Mouse (Mus musculus) CH12.LX (cell line): ENCODE data around the gene Olfr800. TPM values are rescaled to one million over a fixed set of nuclear protein-coding genes. Genes with fewer than 3 reads are reported as not detected.

Experiments
- DNase-seq: peaks from one replicate; pipeline ENCODE4 v3.0.0-alpha.2; 2013; ENCODE audit errors: extremely low read depth
- H3K27ac ChIP-seq: 2 replicates; pipeline ENCODE4 v1.5.1; 2012; ENCODE audit warnings: low read depth, mild to moderate bottlenecking, control low read depth, moderate library complexity; ENCODE audit not compliant: insufficient read depth
- H3K27me3 ChIP-seq: replicated peaks from 2 replicates; pipeline ENCODE3; 2012; ENCODE audit warnings: inconsistent platforms
- H3K36me3 ChIP-seq, 2 experiments: replicated peaks in 1 of 2; 2 replicates each; pipeline versions ENCODE3 to v1.6.1; 2012; ENCODE audit warnings: inconsistent platforms in 1 of 2, low read length in 1 of 2, mild to moderate bottlenecking in 1 of 2, mixed read lengths in 1 of 2, moderate library complexity in 1 of 2; ENCODE audit not compliant: control insufficient read depth in 1 of 2, insufficient read depth in 1 of 2
- H3K4me1 ChIP-seq, 2 experiments: 2 replicates each; pipeline ENCODE4 v1.6.1; 2012; ENCODE audit warnings: inconsistent platforms in 1 of 2, moderate library complexity in 1 of 2; ENCODE audit not compliant: insufficient read depth in 2 of 2, control insufficient read depth in 1 of 2
- H3K4me2 ChIP-seq: 2 replicates; pipeline ENCODE4 v1.6.1; 2012; ENCODE audit warnings: low read depth, mild to moderate bottlenecking, control low read depth; ENCODE audit not compliant: poor library complexity, insufficient read depth, severe bottlenecking
- H3K4me3 ChIP-seq, 3 experiments: fragments of 150-350 bp in 1 of 3; sonication (generic) in 1 of 3; replicated peaks in 1 of 3; 2 replicates each; pipeline versions ENCODE3 to v1.5.1; 2011 to 2012; ENCODE audit warnings: low read depth in 2 of 3, low read length in 2 of 3, mild to moderate bottlenecking in 2 of 3, moderate library complexity in 2 of 3, control low read depth in 1 of 3, improper control_type of control experiment in 1 of 3, inconsistent platforms in 1 of 3, mixed read lengths in 1 of 3; ENCODE audit not compliant: poor library complexity in 1 of 3
- H3K79me2 ChIP-seq: replicated peaks from 2 replicates; pipeline ENCODE4 v1.6.1; 2012; ENCODE audit warnings: mild to moderate bottlenecking, moderate library complexity; ENCODE audit not compliant: control insufficient read depth, poor library complexity, insufficient read depth, severe bottlenecking; ENCODE audit errors: extremely low read depth
- H3K9ac ChIP-seq: 2 replicates; pipeline ENCODE4 v1.6.1; 2012; ENCODE audit warnings: low read depth, mild to moderate bottlenecking, control low read depth, moderate library complexity; ENCODE audit not compliant: insufficient read depth
- H3K9me3 ChIP-seq: replicated peaks from 2 replicates; pipeline ENCODE3; 2012; ENCODE audit warnings: low read length, inconsistent platforms, mixed read lengths
- BHLHE40 ChIP-seq: IDR thresholded peaks from 2 replicates; pipeline ENCODE4 v1.6.1; 2011; ENCODE audit warnings: mild to moderate bottlenecking, low read depth, low read length, improper control_type of control experiment
- E2F4 ChIP-seq: IDR thresholded peaks from 2 replicates; pipeline ENCODE4 v1.6.1; 2011; ENCODE audit warnings: low read depth, low read length, improper control_type of control experiment; ENCODE audit not compliant: insufficient replicate concordance
- EP300 ChIP-seq: IDR thresholded peaks from 2 replicates; pipeline ENCODE4 v1.6.1; 2011; ENCODE audit warnings: low read length, improper control_type of control experiment
- ETS1 ChIP-seq: conservative IDR thresholded peaks from 2 replicates; pipeline ENCODE4 v1.6.1; 2012; ENCODE audit warnings: low read depth, mild to moderate bottlenecking, inconsistent platforms, low read length, improper control_type of control experiment, moderate library complexity
- HCFC1 ChIP-seq: IDR thresholded peaks from 2 replicates; pipeline ENCODE4 v1.6.1; 2012; ENCODE audit warnings: low read depth, mild to moderate bottlenecking, inconsistent platforms, low read length, improper control_type of control experiment
- KAT2A ChIP-seq: IDR thresholded peaks from 2 replicates; pipeline ENCODE4 v1.6.1; 2012; ENCODE audit warnings: low read length, improper control_type of control experiment, inconsistent platforms; ENCODE audit not compliant: insufficient replicate concordance
- MAX ChIP-seq: IDR thresholded peaks from 2 replicates; pipeline ENCODE4 v1.6.1; 2011; ENCODE audit warnings: low read length, improper control_type of control experiment
- NELFE ChIP-seq: IDR thresholded peaks from 2 replicates; pipeline ENCODE4 v1.6.1; 2011; ENCODE audit warnings: low read depth, low read length, improper control_type of control experiment
- POLR2A ChIP-seq: IDR thresholded peaks from 2 replicates; pipeline ENCODE4 v1.6.1; 2011; ENCODE audit warnings: low read depth, mild to moderate bottlenecking, improper control_type of control experiment, low read length
- POLR2AphosphoS2 ChIP-seq: IDR thresholded peaks from 2 replicates; pipeline ENCODE4 v1.6.1; 2011; ENCODE audit warnings: low read depth, low read length, improper control_type of control experiment
- RAD21 ChIP-seq: IDR thresholded peaks from 2 replicates; pipeline ENCODE4 v1.6.1; 2011; ENCODE audit warnings: low read depth, mild to moderate bottlenecking, low read length, improper control_type of control experiment, moderate library complexity
- RCOR1 ChIP-seq: conservative IDR thresholded peaks from 2 replicates; pipeline ENCODE4 v1.6.1; 2012; ENCODE audit warnings: low read depth, mild to moderate bottlenecking, inconsistent platforms, low read length, improper control_type of control experiment
- USF1 ChIP-seq: IDR thresholded peaks from 2 replicates; pipeline ENCODE4 v1.6.1; 2014; ENCODE audit warnings: low read depth, mild to moderate bottlenecking, inconsistent platforms, low read length, improper control_type of control experiment
- ZC3H11A ChIP-seq: IDR thresholded peaks from 2 replicates; pipeline ENCODE4 v1.6.1; 2012; ENCODE audit warnings: low read depth, mild to moderate bottlenecking, inconsistent platforms, low read length, improper control_type of control experiment
- ZKSCAN1 ChIP-seq: IDR thresholded peaks from 2 replicates; pipeline ENCODE4 v1.6.1; 2012; ENCODE audit warnings: low read depth, inconsistent platforms, low read length, improper control_type of control experiment, borderline replicate concordance
- ZMIZ1 ChIP-seq: IDR thresholded peaks from 2 replicates; pipeline ENCODE4 v1.6.1; 2012; ENCODE audit warnings: low read depth, mild to moderate bottlenecking, inconsistent platforms, low read length, improper control_type of control experiment
- ZNF384 ChIP-seq: IDR thresholded peaks from 2 replicates; pipeline ENCODE4 v1.6.1; 2012; ENCODE audit warnings: low read depth, low read length, improper control_type of control experiment, inconsistent platforms
- dilution Hi-C: fragments of 300-500 bp; cut with MboI; formaldehyde crosslinking; loops from 2 replicates; pipeline ENCODE4 v1.14.3; 2020; ENCODE audit warnings: low sequenced_read_pairs; ENCODE audit not compliant: extremely low pct_unique_long_range_greater_than_20kb, extremely low pct_ligation_motif_present
- in situ Hi-C: fragments of 300-500 bp; cut with MboI; formaldehyde crosslinking; loops from 3 replicates; pipeline ENCODE4 v1.14.3; 2019; ENCODE audit warnings: low sequenced_read_pairs, low pct_ligation_motif_present, low pct_unique_long_range_greater_than_20kb, mixed read lengths
- polyA plus RNA-seq: library from polyadenylated mRNA; unstranded; fragments of >175 nt; gene quantifications from 2 replicates; pipeline ENCODE4 v1.2.1, GENCODE M21; 2012; ENCODE audit warnings: low read depth; ENCODE audit not compliant: insufficient read length
- total RNA-seq, 2 experiments: library from RNA; depleted of rRNA; stranded (reverse); fragments of 300-350 nt in 1 of 2; fragments of >200 nt in 1 of 2; gene quantifications; 2 replicates each; pipeline ENCODE4 v1.2.3; 2012 to 2014

The Olfr800 gene
- total and polyA plus RNA-seq, 3 experiments = not detected

DNA sequence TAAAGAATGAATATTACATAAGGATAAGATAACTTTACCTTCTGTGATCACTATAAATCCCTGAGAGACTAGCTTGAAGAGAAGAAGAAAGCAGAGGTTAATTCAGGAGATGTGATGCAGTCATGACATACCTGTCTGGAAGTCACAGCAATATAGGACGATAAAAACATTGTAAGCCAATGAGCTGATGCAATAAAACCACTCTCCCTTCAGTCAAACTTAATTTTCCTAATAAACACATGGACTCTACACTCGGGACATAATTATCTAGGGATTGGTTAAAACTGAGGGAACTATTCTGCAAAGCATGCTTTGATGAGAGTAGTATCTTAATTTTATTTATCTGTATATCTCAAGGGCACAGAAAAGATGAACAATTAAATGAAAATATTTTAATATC is 36.7 kb downstream of the Olfr800 start, which contains the start of gene Olfr803:
Olfr803 (minus strand) TSS at position 101 of the 400 bp plus-strand sequence.
- Histone ChIP-seq H3K9me3 (no peaks in the 10 kb centered on the region), H3K9ac (no peak within 1 kb of the TSS), H3K4me1 (no peaks in the 10 kb centered on the region), H3K79me2 (no peaks in the 10 kb centered on the region), H3K4me3 (no peak within 1 kb of the TSS), H3K36me3 (no peaks in the 10 kb centered on the region), H3K27me3 (no peaks in the 10 kb centered on the region), H3K27ac (no peak within 1 kb of the TSS), H3K4me2 (no peak within 1 kb of the TSS)
- dilution Hi-C loops (no loop called here), in situ Hi-C loops (no loop called here)
- DNase-seq = no peak
- TF ChIP-seq NELFE (no peak), POLR2AphosphoS2 (no peak)

DNA sequence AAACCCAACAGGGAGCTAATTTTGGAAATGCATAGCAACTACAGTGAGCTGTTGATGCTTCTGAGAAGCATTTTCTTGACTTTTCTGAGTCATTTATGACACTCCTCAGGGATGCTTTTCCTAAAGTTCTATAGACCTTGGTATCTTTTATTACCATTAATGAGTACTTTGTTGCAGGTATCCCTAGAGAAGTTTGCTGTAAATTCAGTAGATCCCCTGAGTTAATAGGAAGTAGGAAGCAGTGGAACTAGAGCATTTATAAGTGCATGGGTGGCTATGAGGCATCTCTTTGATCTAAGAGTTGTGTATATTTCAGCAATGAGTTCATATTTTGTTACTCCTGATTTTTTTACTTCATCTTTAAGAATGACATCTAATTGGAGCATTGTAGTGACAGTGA is 45.4 kb downstream of the Olfr800 start, which contains the start of gene Olfr804:
Olfr804 (plus strand) TSS at position 301 of the 400 bp plus-strand sequence.
- Histone ChIP-seq H3K9me3 (no peaks in the 10 kb centered on the region), H3K36me3 (no peaks in the 10 kb centered on the region), H3K4me2 (no peak within 1 kb of the TSS), H3K4me1 (no peaks in the 10 kb centered on the region), H3K27me3 (no peaks in the 10 kb centered on the region), H3K4me3 (no peak within 1 kb of the TSS), H3K9ac (no peak within 1 kb of the TSS), H3K79me2 (no peaks in the 10 kb centered on the region), H3K27ac (no peak within 1 kb of the TSS)
- dilution Hi-C loops = no loop called here
- DNase-seq = no peak
- TF ChIP-seq HCFC1 (no peak), ZNF384 (no peak), ZMIZ1 (no peak), ETS1 (no peak), POLR2AphosphoS2 (no peak), MAX (no peak), ZC3H11A (no peak), RCOR1 (no peak), POLR2A (no peak), EP300 (no peak), ZKSCAN1 (no peak), BHLHE40 (no peak), USF1 (no peak), RAD21 (no peak), KAT2A (no peak), E2F4 (no peak)
- in situ Hi-C loops = no loop called here

Other genes starting within 250 kb of the Olfr800 start
Only the 20 nearest of the 26 such genes appear.
- not detected in 2 replicates for gene Olfr788, start 186.7 kb upstream of the Olfr800 start, total RNA-seq (2012; rRNA removed)
- not detected in 2 replicates for gene Olfr788, start 186.7 kb upstream of the Olfr800 start, total RNA-seq (2014; rRNA removed)
- gene Olfr788, start 186.7 kb upstream of the Olfr800 start, polyA plus RNA-seq = not detected in 2 replicates
- gene Olfr789, start 172.9 kb upstream of the Olfr800 start, total RNA-seq (2012; rRNA removed) = not detected in 2 replicates
- not detected in 2 replicates for gene Olfr789, start 172.9 kb upstream of the Olfr800 start, total RNA-seq (2014; rRNA removed)
- not detected in 2 replicates for gene Olfr789, start 172.9 kb upstream of the Olfr800 start, polyA plus RNA-seq
- not detected in 2 replicates for gene Olfr790, start 159.2 kb upstream of the Olfr800 start, total RNA-seq (2012; rRNA removed)
- not detected in 2 replicates for gene Olfr790, start 159.2 kb upstream of the Olfr800 start, total RNA-seq (2014; rRNA removed)
- gene Olfr790, start 159.2 kb upstream of the Olfr800 start, polyA plus RNA-seq = not detected in 2 replicates
- gene Olfr791, start 135.9 kb upstream of the Olfr800 start, total RNA-seq (2012; rRNA removed) = not detected in 2 replicates
- gene Olfr791, start 135.9 kb upstream of the Olfr800 start, total RNA-seq (2014; rRNA removed) = not detected in 2 replicates
- not detected in 2 replicates for gene Olfr791, start 135.9 kb upstream of the Olfr800 start, polyA plus RNA-seq
- not detected in 2 replicates for gene Olfr792, start 118.5 kb upstream of the Olfr800 start, total RNA-seq (2012; rRNA removed)
- gene Olfr792, start 118.5 kb upstream of the Olfr800 start, total RNA-seq (2014; rRNA removed) = not detected in 2 replicates
- gene Olfr792, start 118.5 kb upstream of the Olfr800 start, polyA plus RNA-seq = not detected in 2 replicates
- gene Olfr794, start 90.0 kb upstream of the Olfr800 start, total RNA-seq (2012; rRNA removed) = not detected in 2 replicates
- not detected in 2 replicates for gene Olfr794, start 90.0 kb upstream of the Olfr800 start, total RNA-seq (2014; rRNA removed)
- gene Olfr794, start 90.0 kb upstream of the Olfr800 start, polyA plus RNA-seq = not detected in 2 replicates
- gene Olfr796, start 45.1 kb upstream of the Olfr800 start, total RNA-seq (2012; rRNA removed) = not detected in 2 replicates
- gene Olfr796, start 45.1 kb upstream of the Olfr800 start, total RNA-seq (2014; rRNA removed) = not detected in 2 replicates
- 0.07 TPM in 1 of 2 replicates, not detected in the other for gene Olfr796, start 45.1 kb upstream of the Olfr800 start, polyA plus RNA-seq
- not detected in 2 replicates for gene Olfr798, start 29.8 kb upstream of the Olfr800 start, total RNA-seq (2012; rRNA removed)
- gene Olfr798, start 29.8 kb upstream of the Olfr800 start, total RNA-seq (2014; rRNA removed) = not detected in 2 replicates
- not detected in 2 replicates for gene Olfr798, start 29.8 kb upstream of the Olfr800 start, polyA plus RNA-seq
- gene Olfr799, start 20.2 kb upstream of the Olfr800 start, total RNA-seq (2012; rRNA removed) = not detected in 2 replicates
- not detected in 2 replicates for gene Olfr799, start 20.2 kb upstream of the Olfr800 start, total RNA-seq (2014; rRNA removed)
- not detected in 2 replicates for gene Olfr799, start 20.2 kb upstream of the Olfr800 start, polyA plus RNA-seq
- gene Olfr801, start 16.2 kb downstream of the Olfr800 start, total RNA-seq (2012; rRNA removed) = not detected in 2 replicates
- gene Olfr801, start 16.2 kb downstream of the Olfr800 start, total RNA-seq (2014; rRNA removed) = not detected in 2 replicates
- not detected in 2 replicates for gene Olfr801, start 16.2 kb downstream of the Olfr800 start, polyA plus RNA-seq
- gene Olfr802, start 30.5 kb downstream of the Olfr800 start, total RNA-seq (2012; rRNA removed) = not detected in 2 replicates
- not detected in 2 replicates for gene Olfr802, start 30.5 kb downstream of the Olfr800 start, total RNA-seq (2014; rRNA removed)
- not detected in 2 replicates for gene Olfr802, start 30.5 kb downstream of the Olfr800 start, polyA plus RNA-seq
- not detected in 2 replicates for gene Olfr803, start 36.6 kb downstream of the Olfr800 start, total RNA-seq (2012; rRNA removed)
- gene Olfr803, start 36.6 kb downstream of the Olfr800 start, total RNA-seq (2014; rRNA removed) = not detected in 2 replicates
- gene Olfr803, start 36.6 kb downstream of the Olfr800 start, polyA plus RNA-seq = not detected in 2 replicates
- gene Olfr804, start 45.5 kb downstream of the Olfr800 start, total RNA-seq (2012; rRNA removed) = not detected in 2 replicates
- gene Olfr804, start 45.5 kb downstream of the Olfr800 start, total RNA-seq (2014; rRNA removed) = not detected in 2 replicates
- not detected in 2 replicates for gene Olfr804, start 45.5 kb downstream of the Olfr800 start, polyA plus RNA-seq
- gene Olfr805, start 71.7 kb downstream of the Olfr800 start, total RNA-seq (2012; rRNA removed) = not detected in 2 replicates
- gene Olfr805, start 71.7 kb downstream of the Olfr800 start, total RNA-seq (2014; rRNA removed) = not detected in 2 replicates
- gene Olfr805, start 71.7 kb downstream of the Olfr800 start, polyA plus RNA-seq = not detected in 2 replicates
- gene Olfr806, start 84.2 kb downstream of the Olfr800 start, total RNA-seq (2012; rRNA removed) = not detected in 2 replicates
- gene Olfr806, start 84.2 kb downstream of the Olfr800 start, total RNA-seq (2014; rRNA removed) = not detected in 2 replicates
- not detected in 2 replicates for gene Olfr806, start 84.2 kb downstream of the Olfr800 start, polyA plus RNA-seq
- gene Olfr807, start 100.1 kb downstream of the Olfr800 start, total RNA-seq (2012; rRNA removed) = not detected in 2 replicates
- gene Olfr807, start 100.1 kb downstream of the Olfr800 start, total RNA-seq (2014; rRNA removed) = not detected in 2 replicates
- gene Olfr807, start 100.1 kb downstream of the Olfr800 start, polyA plus RNA-seq = not detected in 2 replicates
- not detected in 2 replicates for gene Olfr808, start 107.8 kb downstream of the Olfr800 start, total RNA-seq (2012; rRNA removed)
- gene Olfr808, start 107.8 kb downstream of the Olfr800 start, total RNA-seq (2014; rRNA removed) = not detected in 2 replicates
- not detected in 2 replicates for gene Olfr808, start 107.8 kb downstream of the Olfr800 start, polyA plus RNA-seq
- gene Olfr809, start 116.9 kb downstream of the Olfr800 start, total RNA-seq (2012; rRNA removed) = not detected in 2 replicates
- not detected in 2 replicates for gene Olfr809, start 116.9 kb downstream of the Olfr800 start, total RNA-seq (2014; rRNA removed)
- not detected in 2 replicates for gene Olfr809, start 116.9 kb downstream of the Olfr800 start, polyA plus RNA-seq
- gene Olfr810, start 137.2 kb downstream of the Olfr800 start, total RNA-seq (2012; rRNA removed) = not detected in 2 replicates
- not detected in 2 replicates for gene Olfr810, start 137.2 kb downstream of the Olfr800 start, total RNA-seq (2014; rRNA removed)
- gene Olfr810, start 137.2 kb downstream of the Olfr800 start, polyA plus RNA-seq = not detected in 2 replicates
- gene Olfr811, start 146.7 kb downstream of the Olfr800 start, total RNA-seq (2012; rRNA removed) = not detected in 2 replicates
- not detected in 2 replicates for gene Olfr811, start 146.7 kb downstream of the Olfr800 start, total RNA-seq (2014; rRNA removed)
- not detected in 2 replicates for gene Olfr811, start 146.7 kb downstream of the Olfr800 start, polyA plus RNA-seq